Mouse (Mus musculus) intestine, postnatal 0 days (tissue): Measurements from ENCODE around the gene Tiam1. TPM values are rescaled to one million over a fixed set of nuclear protein-coding genes. Genes with fewer than 3 reads are reported as not detected.

Experiments
- ATAC-seq: fragments of 200-750 bp; cut with Nextera tagmentation; 2 replicates; pipeline ENCODE4 v1.8.0; 2017; ENCODE audit warnings: mild to moderate bottlenecking, moderate TSS enrichment, moderate library complexity
- H3K27ac ChIP-seq: fragments of 300-500 bp; sonication (generic); 2 replicates; pipeline ENCODE4 v1.5.1; 2014; ENCODE audit warnings: mild to moderate bottlenecking, low read depth, low read length, moderate library complexity
- H3K27me3 ChIP-seq: fragments of 300-500 bp; sonication (generic); replicated peaks from 2 replicates; pipeline ENCODE4 v1.6.1; 2014; ENCODE audit warnings: low read length, mixed read lengths; ENCODE audit not compliant: control insufficient read depth, insufficient read depth
- H3K36me3 ChIP-seq: fragments of 300-500 bp; sonication (generic); 2 replicates; pipeline ENCODE4 v1.6.1; 2014; ENCODE audit warnings: mild to moderate bottlenecking, moderate library complexity; ENCODE audit not compliant: control insufficient read depth, insufficient read depth
- H3K4me1 ChIP-seq: fragments of 300-500 bp; sonication (generic); replicated peaks from 2 replicates; pipeline ENCODE4 v1.6.1; 2014; ENCODE audit warnings: antibody characterized with exemption, low read length, mixed read lengths; ENCODE audit not compliant: control insufficient read depth, insufficient read depth
- H3K4me2 ChIP-seq: fragments of 300-500 bp; sonication (generic); replicated peaks from 2 replicates; pipeline ENCODE4 v1.6.1; 2014; ENCODE audit warnings: low read depth, mild to moderate bottlenecking, moderate library complexity
- H3K4me3 ChIP-seq: fragments of 300-500 bp; sonication (generic); 2 replicates; pipeline ENCODE4 v1.5.1; 2014; ENCODE audit warnings: low read depth, low read length
- H3K9ac ChIP-seq: fragments of 300-500 bp; sonication (generic); 2 replicates; pipeline ENCODE4 v1.6.1; 2014; ENCODE audit warnings: mild to moderate bottlenecking, low read depth, low read length
- H3K9me3 ChIP-seq: fragments of 300-500 bp; sonication (generic); 2 replicates; pipeline ENCODE4 v1.6.1; 2016; ENCODE audit warnings: mixed run types; ENCODE audit not compliant: control insufficient read depth
- CTCF ChIP-seq: sonication (generic); IDR thresholded peaks from 2 replicates; pipeline ENCODE4 v1.5.1; 2016; ENCODE audit warnings: low read depth, mild to moderate bottlenecking, control low read depth, antibody characterized with exemption, moderate library complexity
- WGBS: fragments of 180-500 bp; shearing (Covaris S2); extraction: QIAGEN DNeasy Blood & Tissue Kit; methylation state at CpG from one replicate; pipeline ENCODE4 v1.1.7; 2014; 5-methylcytosine and 5-hydroxymethylcytosine counted together
- polyA plus RNA-seq: library from polyadenylated mRNA; unstranded; fragments of >200 nt; fragmentation: Nextera tagmentation; extraction: Ambion mirVana; gene quantifications from 2 replicates; pipeline ENCODE4 v1.2.1, GENCODE M21; 2015

The Tiam1 gene
- polyA plus RNA-seq, 1 experiment from 2014 or later: 3.3 TPM

DNA sequence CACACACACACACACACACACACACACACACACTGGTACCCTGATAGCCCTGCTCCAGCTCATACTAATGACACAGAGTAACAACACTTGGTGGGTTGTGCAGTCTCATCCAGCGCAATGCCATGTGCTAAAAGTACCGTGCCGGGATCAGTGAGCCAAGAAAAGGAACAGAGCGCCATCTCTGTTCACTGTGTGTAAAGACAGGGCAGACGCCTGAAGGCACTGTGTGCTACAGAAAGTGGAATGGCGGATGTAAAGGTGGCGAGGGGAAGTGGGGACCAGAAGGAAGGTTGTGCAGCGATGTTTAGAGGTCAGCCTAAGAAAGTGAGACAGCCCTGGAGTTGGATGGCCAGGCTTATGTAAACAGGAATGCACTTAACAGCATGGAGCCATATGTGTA is 221.1 kb downstream of the Tiam1 start:
- Histone ChIP-seq H3K4me2 (no peak overlapping the region), H3K27me3 (no peaks in the 10 kb centered on the region), H3K4me3 (no peak overlapping the region), H3K4me1 (no peaks in the 10 kb centered on the region), H3K27ac (no peak overlapping the region), H3K9me3 (no peaks in the 10 kb centered on the region), H3K9ac (no peak overlapping the region), H3K36me3 (no peaks in the 10 kb centered on the region)
- WGBS: 84% methylated on average over 8 of the region's 8 CpGs
- ATAC-seq: no peak
- TF ChIP-seq CTCF: peak; percentile 25; the same call in 1 of the 2 replicates

DNA sequence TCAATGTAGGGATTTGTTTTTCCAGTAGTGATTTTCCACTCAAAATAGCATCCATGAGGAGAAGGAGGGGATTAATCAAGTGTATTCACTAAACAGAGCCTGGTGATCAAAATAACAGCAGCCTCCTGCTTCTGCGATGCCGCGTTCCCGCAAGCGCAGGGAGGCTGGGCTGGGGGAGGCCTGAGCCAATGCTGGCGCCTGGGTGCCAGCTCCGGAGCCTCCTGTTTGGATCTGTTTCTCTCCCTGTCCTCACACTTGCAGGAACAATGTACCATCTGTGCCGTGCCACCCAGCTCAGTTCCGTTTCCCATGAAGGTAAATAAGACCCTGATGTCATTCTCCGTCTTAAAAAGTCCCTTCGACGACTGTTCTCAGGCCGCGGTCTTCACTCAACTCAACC is 222.2 kb downstream of the Tiam1 start:
- H3K9me3 ChIP-seq: no peaks in the 10 kb centered on the region
- no peaks in the 10 kb centered on the region for H3K36me3 ChIP-seq
- no peak overlapping the region for H3K9ac ChIP-seq
- H3K27ac ChIP-seq: no peak overlapping the region
- no peak for TF ChIP-seq CTCF
- H3K4me2 ChIP-seq: no peak overlapping the region
- no peak overlapping the region for H3K4me3 ChIP-seq
- H3K27me3 ChIP-seq: no peaks in the 10 kb centered on the region
- WGBS: 91% methylated on average over 14 of the region's 14 CpGs
- no peaks in the 10 kb centered on the region for H3K4me1 ChIP-seq
- no peak for ATAC-seq

DNA sequence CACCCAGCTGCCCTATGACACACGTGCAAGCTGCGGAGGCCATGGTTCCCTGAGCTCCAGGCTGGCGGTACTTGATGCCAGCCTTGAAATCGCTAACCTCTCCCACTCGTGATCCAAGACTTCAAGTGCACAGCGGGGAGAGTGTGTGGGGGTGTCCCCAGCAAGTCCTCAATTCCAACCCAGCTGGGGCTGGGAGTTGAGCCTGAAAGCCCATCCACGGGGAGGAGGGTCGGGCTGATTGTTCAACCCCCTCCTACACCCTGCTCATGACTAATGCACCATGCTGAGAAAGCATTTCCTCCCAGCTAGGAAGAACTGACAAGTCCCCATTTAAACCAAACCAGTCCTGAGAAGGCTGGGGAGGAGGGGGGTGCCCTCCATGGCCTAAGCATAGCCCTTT is 223.2 kb downstream of the Tiam1 start:
- Histone ChIP-seq H3K4me1 (no peaks in the 10 kb centered on the region), H3K27ac (no peak overlapping the region), H3K36me3 (no peaks in the 10 kb centered on the region), H3K9me3 (no peaks in the 10 kb centered on the region), H3K9ac (no peak overlapping the region), H3K4me2 (no peak overlapping the region), H3K4me3 (no peak overlapping the region), H3K27me3 (no peaks in the 10 kb centered on the region)
- no peak for ATAC-seq
- WGBS: 79% methylated on average over 8 of the region's 8 CpGs
- no peak for TF ChIP-seq CTCF

DNA sequence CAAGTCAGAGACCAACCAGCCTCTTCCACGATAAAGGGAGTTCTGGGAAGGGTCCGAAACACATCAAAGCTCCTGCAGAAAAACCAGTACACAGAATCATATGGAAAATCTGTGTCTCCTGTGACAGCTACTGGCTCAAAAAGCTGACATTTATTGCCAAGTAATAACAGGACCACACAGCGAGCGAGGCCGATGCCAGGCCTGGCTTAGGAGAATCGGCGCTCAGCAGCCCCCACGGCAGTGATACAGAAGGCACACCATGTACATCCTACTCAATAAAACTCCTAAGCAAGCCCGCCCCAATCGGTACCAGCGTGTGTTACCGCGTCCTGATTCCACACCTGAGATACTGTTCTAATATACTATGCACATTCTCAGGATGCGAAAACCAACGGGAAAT is 226.2 kb downstream of the Tiam1 start:
- Histone ChIP-seq H3K4me1 (no peaks in the 10 kb centered on the region), H3K36me3 (no peaks in the 10 kb centered on the region), H3K4me2 (no peak overlapping the region), H3K27me3 (no peaks in the 10 kb centered on the region), H3K27ac (no peak overlapping the region), H3K4me3 (no peak overlapping the region), H3K9me3 (no peaks in the 10 kb centered on the region), H3K9ac (no peak overlapping the region)
- WGBS: 90% methylated on average over 15 of the region's 15 CpGs
- no peak for ATAC-seq
- TF ChIP-seq CTCF: no peak

DNA sequence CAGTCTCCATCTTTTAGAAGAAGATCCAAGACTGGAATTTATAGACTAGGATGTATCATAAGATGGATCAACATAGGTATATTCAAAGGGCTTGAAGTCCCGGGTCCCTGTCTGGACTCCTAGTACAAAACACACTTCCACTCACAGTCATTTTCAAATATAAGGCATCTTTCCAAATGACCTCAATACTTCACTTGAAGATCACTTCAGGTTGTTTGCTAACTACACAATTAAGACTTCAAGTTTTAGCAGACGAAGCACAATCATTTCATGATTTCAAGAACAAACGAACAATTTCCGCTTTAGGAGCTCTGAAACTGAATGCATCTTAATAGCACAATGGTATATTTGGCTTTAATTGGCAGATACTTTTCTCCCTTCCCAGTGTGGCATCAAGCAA is 228.6 kb downstream of the Tiam1 start:
- Histone ChIP-seq H3K9me3 (no peaks in the 10 kb centered on the region), H3K36me3 (no peaks in the 10 kb centered on the region), H3K4me3 (no peak overlapping the region), H3K27me3 (no peaks in the 10 kb centered on the region), H3K9ac (no peak overlapping the region), H3K4me1 (no peaks in the 10 kb centered on the region), H3K27ac (no peak overlapping the region), H3K4me2 (no peak overlapping the region)
- 89% methylated on average over 4 of the region's 4 CpGs for WGBS
- TF ChIP-seq CTCF: no peak
- no peak for ATAC-seq

DNA sequence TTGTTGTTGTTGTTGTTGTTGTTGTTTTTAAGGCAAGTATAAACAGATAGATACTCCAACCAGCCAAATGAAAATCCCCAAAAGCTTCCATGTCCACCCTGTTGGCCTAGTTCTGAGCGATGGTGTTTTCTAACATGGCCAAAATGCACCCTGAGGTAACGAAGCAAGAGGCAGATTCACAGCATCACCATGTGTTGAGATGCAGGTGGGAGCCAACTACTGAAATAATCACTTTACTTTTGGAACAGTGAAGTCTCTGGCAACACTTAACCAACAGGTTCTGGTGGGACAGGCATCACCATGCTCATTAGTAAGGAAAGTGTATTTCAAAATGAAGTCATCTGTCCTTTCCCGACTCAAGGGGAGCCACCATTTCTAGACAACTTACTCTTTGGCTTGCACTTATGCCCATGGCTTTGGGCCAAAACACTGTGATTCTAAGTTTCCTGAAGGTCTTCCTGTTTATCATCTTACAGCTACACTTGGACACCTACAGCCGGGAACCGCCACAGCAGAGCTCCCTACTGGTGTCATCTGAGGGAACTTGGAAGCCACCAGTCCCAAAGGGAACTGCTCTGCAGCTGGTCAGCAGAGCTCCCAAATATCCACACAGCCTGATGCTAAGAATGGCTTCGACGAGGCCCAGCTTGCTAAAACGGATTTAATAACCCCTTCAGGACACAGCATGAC is 230.7 kb downstream of the Tiam1 start:
- no peaks in the 10 kb centered on the region for H3K36me3 ChIP-seq
- no peak overlapping the region for H3K27ac ChIP-seq
- H3K27me3 ChIP-seq: no peaks in the 10 kb centered on the region
- WGBS: 73% methylated on average over 8 of the region's 8 CpGs
- H3K4me1 ChIP-seq: no peaks in the 10 kb centered on the region
- no peak for ATAC-seq
- H3K4me2 ChIP-seq: no peak overlapping the region
- no peak overlapping the region for H3K9ac ChIP-seq
- H3K9me3 ChIP-seq: no peaks in the 10 kb centered on the region
- TF ChIP-seq CTCF: no peak
- no peak overlapping the region for H3K4me3 ChIP-seq
